Mouse (Mus musculus) kidney, adult 11 months (tissue): ENCODE data around the gene Paip2b.
A peak's percentile ranks its signal among the peaks of the same experiment; 100 is the strongest.
"Not testable (repeated sequence)": the region's sequence is repeated elsewhere in the genome, so short reads cannot be mapped to it uniquely, and the experiment has no call there.

ENCODE experiments used
- DNase-seq: peaks from one replicate; pipeline ENCODE4 v3.0.0; 2022

Gene Paip2b

GRCm38 (mm10) chr6:83796686-83797085 lies 34.9 kb downstream of the Paip2b start:
- peak; percentile 53 for DNase-seq

GRCm38 (mm10) chr6:83795492-83795900 lies 36.0 kb downstream of the Paip2b start:
- DNase-seq: peak; percentile 42

GRCm38 (mm10) chr6:83794760-83795296 lies 36.7 kb downstream of the Paip2b start, which contains the start of gene Nagk:
Nagk (plus strand) TSS chr6:83794982.
- DNase-seq: peak; percentile 96

GRCm38 (mm10) chr6:83791251-83791890 lies 40.2 kb downstream of the Paip2b start:
- no peak for DNase-seq

GRCm38 (mm10) chr6:83790533-83790932 lies 41.0 kb downstream of the Paip2b start:
- not testable (repeated sequence) for DNase-seq

- DNase-seq: no peak
These were observed 43.0 kb downstream of the Paip2b start for GRCm38 (mm10) chr6:83788554-83788953.

GRCm38 (mm10) chr6:83786426-83786825 lies 45.1 kb downstream of the Paip2b start:
- no peak for DNase-seq

- DNase-seq: peak; percentile 54
These were observed 52.5 kb downstream of the Paip2b start for GRCm38 (mm10) chr6:83779026-83779425.

GRCm38 (mm10) chr6:83778306-83778705 lies 53.2 kb downstream of the Paip2b start:
- DNase-seq: no peak

GRCm38 (mm10) chr6:83775638-83776293 lies 55.8 kb downstream of the Paip2b start, which contains the start of gene Tex261:
Tex261 (minus strand) TSS chr6:83775813.
- DNase-seq: peak; percentile 89

- DNase-seq: no peak
These were observed 56.6 kb downstream of the Paip2b start for GRCm38 (mm10) chr6:83774781-83775563.

- DNase-seq: no peak
These were observed 57.4 kb downstream of the Paip2b start for GRCm38 (mm10) chr6:83774126-83774525.

- no peak for DNase-seq
These were observed 63.1 kb downstream of the Paip2b start for GRCm38 (mm10) chr6:83768485-83768884.

GRCm38 (mm10) chr6:83766982-83767381 lies 64.6 kb downstream of the Paip2b start:
- no peak for DNase-seq

- peak; percentile 42 for DNase-seq
These were observed 68.6 kb downstream of the Paip2b start for GRCm38 (mm10) chr6:83762880-83763431.

GRCm38 (mm10) chr6:83762344-83762743 lies 69.2 kb downstream of the Paip2b start, which contains the start of gene Ankrd53:
Ankrd53 (plus strand) TSS chr6:83762644.
- DNase-seq: no peak

GRCm38 (mm10) chr6:83756051-83756450 lies 75.5 kb downstream of the Paip2b start:
- DNase-seq: no peak
